Mouse (Mus musculus) cerebellum, postnatal 4 days (tissue): Measurements from ENCODE around the gene Tmem95.

Experiments used
- DNase-seq, 2 experiments: peaks; one replicate each; pipeline ENCODE4 v3.0.0; 2022; ENCODE audit warnings: low spot score in 2 of 2, mixed read lengths in 1 of 2

The Tmem95 gene

GRCm38 (mm10) chr11:69910781-69911560 is 33.2 kb upstream of the Tmem95 start:
- no peak for DNase-seq

- no peak for DNase-seq
Observed at GRCm38 (mm10) chr11:69910177-69910576, 32.4 kb upstream of the Tmem95 start.

GRCm38 (mm10) chr11:69909174-69909573 is 31.4 kb upstream of the Tmem95 start:
- DNase-seq: no peak

GRCm38 (mm10) chr11:69908645-69909044 is 30.8 kb upstream of the Tmem95 start:
- DNase-seq: no peak

- no peak for DNase-seq
Observed at GRCm38 (mm10) chr11:69904311-69904710, 26.5 kb upstream of the Tmem95 start.

- DNase-seq: no peak
Observed at GRCm38 (mm10) chr11:69902972-69903371, 25.2 kb upstream of the Tmem95 start.

- DNase-seq: no peak
Observed at GRCm38 (mm10) chr11:69901993-69902392, 24.2 kb upstream of the Tmem95 start.

- peak; percentile 81 to 93 for DNase-seq
Observed at GRCm38 (mm10) chr11:69901406-69901846, 23.6 kb upstream of the Tmem95 start.

GRCm38 (mm10) chr11:69900471-69901405 is 22.9 kb upstream of the Tmem95 start, which contains the start of the genes 2810408A11Rik and Neurl4:
Gene 2810408A11Rik, minus strand, starts transcription at chr11:69900987.
Gene Neurl4, plus strand, starts transcription at chr11:69901072.
- peak; percentile 47 to 78 for DNase-seq

- no peak for DNase-seq
Observed at GRCm38 (mm10) chr11:69899870-69900269, 22.1 kb upstream of the Tmem95 start.

GRCm38 (mm10) chr11:69895291-69895690 is 17.5 kb upstream of the Tmem95 start, which contains the start of gene Acap1:
Gene Acap1, minus strand, starts transcription at chr11:69895539.
- no peak for DNase-seq

GRCm38 (mm10) chr11:69894671-69895070 is 16.9 kb upstream of the Tmem95 start:
- no peak for DNase-seq

- DNase-seq: no peak
Observed at GRCm38 (mm10) chr11:69891482-69891881, 13.7 kb upstream of the Tmem95 start.

- DNase-seq: no peak
Observed at GRCm38 (mm10) chr11:69886907-69887635, 9.3 kb upstream of the Tmem95 start.

- no peak for DNase-seq
Observed at GRCm38 (mm10) chr11:69884663-69885062, 6.8 kb upstream of the Tmem95 start.

- no peak for DNase-seq
Observed at GRCm38 (mm10) chr11:69884240-69884639, 6.4 kb upstream of the Tmem95 start.

GRCm38 (mm10) chr11:69883527-69884151 is 5.8 kb upstream of the Tmem95 start:
- DNase-seq: no peak

- DNase-seq: no peak
Observed at GRCm38 (mm10) chr11:69883066-69883465, 5.2 kb upstream of the Tmem95 start.

- no peak for DNase-seq
Observed at GRCm38 (mm10) chr11:69881787-69882670, 4.2 kb upstream of the Tmem95 start.
